In the genomic region with DNA sequence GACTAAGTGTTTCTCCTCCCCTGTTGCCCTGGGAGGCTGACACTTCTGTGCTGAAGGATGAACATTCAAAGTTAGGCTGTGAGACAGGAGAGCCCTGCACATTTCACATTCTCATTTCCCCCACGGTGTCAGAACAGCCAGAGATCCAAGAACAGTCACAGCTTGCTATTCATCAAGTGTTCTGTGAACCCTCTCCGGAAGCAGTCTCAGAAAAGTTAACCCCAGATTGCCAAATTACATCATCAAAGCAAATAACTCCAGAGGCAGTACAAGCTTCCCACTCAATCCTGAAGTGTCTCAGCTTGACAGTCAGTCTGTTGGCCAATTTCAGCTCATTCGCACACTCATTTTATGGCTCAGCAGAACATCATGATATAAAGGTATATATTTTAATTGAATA, we compare ENCODE assay signal across 8 mouse cellular contexts. TPM values are rescaled to one million over a fixed set of nuclear protein-coding genes. Genes with fewer than 3 reads are reported as not detected.
A peak's percentile ranks its signal among the peaks of the same experiment; 100 is the strongest.
DNase-seq lines count a peak whose midpoint lies in the region; ATAC-seq and TF ChIP-seq lines count a peak whose summit lies in the region.

No protein-coding gene starts in this region.

- no peaks in the 10 kb centered on the region for H3K9me3 ChIP-seq in erythroblast, embryonic 14.5 days (ENCODE audit: control insufficient read depth, low read length)
- no peaks in the 10 kb centered on the region for H3K9me3 ChIP-seq in embryonic facial prominence, embryonic 13.5 days
- no peaks in the 10 kb centered on the region for H3K9me3 ChIP-seq in heart, embryonic 15.5 days (replicated peaks)
- no peaks in the 10 kb centered on the region for H3K9me3 ChIP-seq in lung, embryonic 15.5 days

- peak; percentile 38 to 63 for DNase-seq in layer of hippocampus, adult 2 months (ENCODE audit: low spot score in 2 of 2)
- DNase-seq in right cerebral cortex, postnatal 10 days (ENCODE audit: low spot score in 2 of 2), result peak; percentile 27 to 42
- DNase-seq in c-Kit-positive CD71-positive TER-119-positive erythroid progenitor cells, embryonic 14.5 days (ENCODE audit: low spot score), result no peak

- H3K36me3 ChIP-seq in erythroblast, embryonic 14.5 days (ENCODE audit: control insufficient read depth), result no peaks in the 10 kb centered on the region
- no peaks in the 10 kb centered on the region for H3K36me3 ChIP-seq in embryonic facial prominence, embryonic 13.5 days
- H3K36me3 ChIP-seq in heart, embryonic 15.5 days, result no peaks in the 10 kb centered on the region
- no peaks in the 10 kb centered on the region for H3K36me3 ChIP-seq in lung, embryonic 15.5 days

- no peak for TF ChIP-seq CTCF in layer of hippocampus, adult 2 months (conservative IDR thresholded peaks at IDR 0.05)

- ATAC-seq in erythroblast, adult 5-6 weeks (replicated peaks; ENCODE audit: low FRiP score, poor library complexity, severe bottlenecking), result no peak
- no peak for ATAC-seq in embryonic facial prominence, embryonic 13.5 days (ENCODE audit: insufficient number of reproducible peaks, insufficient read depth, low FRiP score, low TSS enrichment, low read depth)
- peak; percentile 44; the same call in 1 of the 2 replicates for ATAC-seq in heart, embryonic 15.5 days (replicated peaks; ENCODE audit: insufficient number of reproducible peaks, insufficient read depth, low FRiP score, low read depth)
- peak; percentile 50; the same call in 1 of the 2 replicates for ATAC-seq in lung, embryonic 15.5 days (ENCODE audit: borderline replicate concordance, extremely low read depth, low FRiP score, low TSS enrichment)

- H3K27me3 ChIP-seq in erythroblast, embryonic 14.5 days (ENCODE audit: control insufficient read depth), result peaks cover 3% of the 10 kb centered on the region; the same call in 1 of the 2 replicates
- H3K27me3 ChIP-seq in embryonic facial prominence, embryonic 13.5 days, result no peaks in the 10 kb centered on the region
- H3K27me3 ChIP-seq in heart, embryonic 15.5 days, result no peaks in the 10 kb centered on the region
- H3K27me3 ChIP-seq in lung, embryonic 15.5 days, result no peaks in the 10 kb centered on the region

- H3K4me2 ChIP-seq in embryonic facial prominence, embryonic 13.5 days, result peak overlapping the region; percentile 78
- peak overlapping the region; percentile 80 for H3K4me2 ChIP-seq in heart, embryonic 15.5 days
- H3K4me2 ChIP-seq in lung, embryonic 15.5 days, result peak overlapping the region; percentile 79

- H3K4me3 ChIP-seq in erythroblast, embryonic 14.5 days (replicated peaks), result peak overlapping the region; percentile 45
- peak overlapping the region; percentile 46 for H3K4me3 ChIP-seq in embryonic facial prominence, embryonic 13.5 days
- H3K4me3 ChIP-seq in heart, embryonic 15.5 days, result peak overlapping the region; percentile 56
- H3K4me3 ChIP-seq in layer of hippocampus, adult 2 months, result peak overlapping the region; percentile 59
- peak overlapping the region; percentile 45 for H3K4me3 ChIP-seq in lung, embryonic 15.5 days

- H3K4me1 ChIP-seq in erythroblast, embryonic 14.5 days (ENCODE audit: control insufficient read depth), result peaks cover 5% of the 10 kb centered on the region
- peaks cover 13% of the 10 kb centered on the region; the same call in 1 of the 2 replicates for H3K4me1 ChIP-seq in embryonic facial prominence, embryonic 13.5 days
- peaks cover 9% of the 10 kb centered on the region; the same call in 1 of the 2 replicates for H3K4me1 ChIP-seq in heart, embryonic 15.5 days (replicated peaks)
- H3K4me1 ChIP-seq in lung, embryonic 15.5 days, result peaks cover 13% of the 10 kb centered on the region

- H3K27ac ChIP-seq in embryonic facial prominence, embryonic 13.5 days, result no peak overlapping the region
- peak overlapping the region; percentile 58 for H3K27ac ChIP-seq in heart, embryonic 15.5 days
- H3K27ac ChIP-seq in layer of hippocampus, adult 2 months, result peak overlapping the region; percentile 81
- no peak overlapping the region for H3K27ac ChIP-seq in lung, embryonic 15.5 days

- no peak overlapping the region for H3K9ac ChIP-seq in embryonic facial prominence, embryonic 13.5 days
- H3K9ac ChIP-seq in heart, embryonic 15.5 days, result no peak overlapping the region
- no peak overlapping the region for H3K9ac ChIP-seq in lung, embryonic 15.5 days

- WGBS in embryonic facial prominence, embryonic 13.5 days, result 8% methylated on average over 3 of the region's 3 CpGs
- WGBS in heart, embryonic 15.5 days, result 6% methylated on average over 3 of the region's 3 CpGs
- WGBS in lung, embryonic 15.5 days, result 2% methylated on average over 3 of the region's 3 CpGs

RNA-seq across cellular contexts. Expression of a gene that starts 0.6 kb away (rescaled TPM):
- not detected in 2 replicates for polyA plus RNA-seq in erythroblast, embryonic 14.5 days (2012)
- not detected in 2 replicates for total RNA-seq in erythroblast, adult 5-6 weeks (2015; ENCODE audit: low replicate concordance)
- total RNA-seq in erythroblast, adult 5-6 weeks (2017; ENCODE audit: low replicate concordance), result under 0.01 and 0.28 TPM in 2 replicates
- 0.91 and 0.92 TPM in 2 replicates for polyA plus RNA-seq in embryonic facial prominence, embryonic 13.5 days (2015; fragmentation: Nextera tagmentation; extraction: Ambion mirVana)
- polyA plus RNA-seq in heart, embryonic 15.5 days (2015; fragmentation: Nextera tagmentation; extraction: Ambion mirVana), result 0.74 and 0.83 TPM in 2 replicates
- total RNA-seq in layer of hippocampus, adult 2 months (2021), result 10 to 100 TPM; 11.2 to 11.9 TPM
- polyA plus RNA-seq in lung, embryonic 15.5 days (2015; fragmentation: Nextera tagmentation; extraction: Ambion mirVana), result 0.45 and 0.54 TPM in 2 replicates

Comparison
In these comparisons a context has a peak if more than half of its experiments do, and no peak if none do; other contexts are left out.
1. ATAC-seq: peak in heart, embryonic 15.5 days (single experiment) and lung, embryonic 15.5 days (single experiment); none in erythroblast, adult 5-6 weeks (single experiment) and embryonic facial prominence, embryonic 13.5 days (single experiment).
2. H3K27ac ChIP-seq: peak in heart, embryonic 15.5 days (single experiment) and layer of hippocampus, adult 2 months (single experiment); none in embryonic facial prominence, embryonic 13.5 days (single experiment) and lung, embryonic 15.5 days (single experiment).
3. Peak in every context shown above with its lines, with median percentiles within 50 percentile points of each other: H3K4me3 ChIP-seq and H3K4me2 ChIP-seq.